Mouse (Mus musculus) c-Kit-positive CD71-negative TER-119-negative erythroid progenitor cells, embryonic 14.5 days (primary cell): ENCODE results near the gene Olfr742.

Source experiments
- DNase-seq: peaks from one replicate; pipeline ENCODE4 v3.0.0-alpha.2; 2013; ENCODE audit warnings: low read depth

Olfr742 gene

GRCm38 (mm10) chr14:50503300-50503699 is at the start of gene Olfr742:
Olfr742 (plus strand) TSS chr14:50503600.
- DNase-seq, result no peak

GRCm38 (mm10) chr14:50472438-50472837 is 31.0 kb upstream of the Olfr742 start, which contains the start of gene Olfr741:
Olfr741 (plus strand) TSS chr14:50472738.
- DNase-seq, result no peak

- DNase-seq, result no peak
These were observed 25.0 kb upstream of the Olfr742 start for GRCm38 (mm10) chr14:50478406-50478805.

- no peak for DNase-seq
These were observed 18.1 kb downstream of the Olfr742 start, which contains the start of gene Olfr743 for GRCm38 (mm10) chr14:50521539-50521938. Olfr743 (plus strand) TSS chr14:50521839.

GRCm38 (mm10) chr14:50552734-50553133 is 49.3 kb downstream of the Olfr742 start:
- DNase-seq, result no peak
